Mouse (Mus musculus) cerebellum, adult (tissue): ENCODE data around the gene Gnat1.
A peak's percentile ranks its signal among the peaks of the same experiment; 100 is the strongest.

ENCODE experiments used
- ATAC-seq: cut with Nextera tagmentation; 2 replicates; pipeline ENCODE4 v1.9.2; 2017; ENCODE audit warnings: mild to moderate bottlenecking, moderate library complexity, mixed read lengths; ENCODE audit not compliant: insufficient number of reproducible peaks, low FRiP score, low TSS enrichment

The Gnat1 gene

GRCm38 (mm10) chr9:107677091-107677784 is 2.3 kb downstream of the Gnat1 start:
- ATAC-seq = no peak

- ATAC-seq = no peak
These were observed 3.2 kb downstream of the Gnat1 start for GRCm38 (mm10) chr9:107676302-107676701.

- no peak for ATAC-seq
These were observed 3.7 kb downstream of the Gnat1 start for GRCm38 (mm10) chr9:107675671-107676301.

- no peak for ATAC-seq
These were observed 4.7 kb downstream of the Gnat1 start for GRCm38 (mm10) chr9:107674609-107675429.

GRCm38 (mm10) chr9:107670259-107670658 is 9.3 kb downstream of the Gnat1 start:
- no peak for ATAC-seq

GRCm38 (mm10) chr9:107669480-107669945 is 10.0 kb downstream of the Gnat1 start, which contains the start of gene Slc38a3:
Slc38a3 (minus strand) TSS chr9:107669530.
- no peak for ATAC-seq

- ATAC-seq = no peak
These were observed 10.6 kb downstream of the Gnat1 start for GRCm38 (mm10) chr9:107668916-107669315.

- no peak for ATAC-seq
These were observed 11.5 kb downstream of the Gnat1 start for GRCm38 (mm10) chr9:107668011-107668410.

- no peak for ATAC-seq
These were observed 12.3 kb downstream of the Gnat1 start for GRCm38 (mm10) chr9:107667219-107667618.

GRCm38 (mm10) chr9:107666751-107667205 is 12.7 kb downstream of the Gnat1 start:
- no peak for ATAC-seq

- ATAC-seq = no peak
These were observed 14.2 kb downstream of the Gnat1 start for GRCm38 (mm10) chr9:107665308-107665707.

- no peak for ATAC-seq
These were observed 16.0 kb downstream of the Gnat1 start for GRCm38 (mm10) chr9:107663525-107663924.

GRCm38 (mm10) chr9:107662342-107662741 is 17.2 kb downstream of the Gnat1 start:
- ATAC-seq = no peak

- no peak for ATAC-seq
These were observed 18.7 kb downstream of the Gnat1 start for GRCm38 (mm10) chr9:107660777-107661176.

- peak; percentile 31; the same call in 1 of the 2 replicates for ATAC-seq
These were observed 19.6 kb downstream of the Gnat1 start for GRCm38 (mm10) chr9:107659961-107660360.

- ATAC-seq = 0 out of 2 replicates have a peak, but pooled peaks have one; percentile 36
These were observed 20.0 kb downstream of the Gnat1 start for GRCm38 (mm10) chr9:107659551-107659950.

GRCm38 (mm10) chr9:107658096-107658495 is 21.4 kb downstream of the Gnat1 start:
- no peak for ATAC-seq

GRCm38 (mm10) chr9:107657144-107657543 is 22.4 kb downstream of the Gnat1 start:
- no peak for ATAC-seq

- no peak for ATAC-seq
These were observed 24.9 kb downstream of the Gnat1 start for GRCm38 (mm10) chr9:107654585-107654984.

- no peak for ATAC-seq
These were observed 26.0 kb downstream of the Gnat1 start for GRCm38 (mm10) chr9:107653474-107653873.
